Mouse (Mus musculus): Measurements from ENCODE around the gene Fam189a1.

Gene Fam189a1

GRCm38 (mm10) chr7:65104207-65105096, 51.9 kb downstream of the Fam189a1 start:
- DNase-seq = no peak

- no peak for DNase-seq
Observed at GRCm38 (mm10) chr7:65101661-65102060, 54.7 kb downstream of the Fam189a1 start.

DNA sequence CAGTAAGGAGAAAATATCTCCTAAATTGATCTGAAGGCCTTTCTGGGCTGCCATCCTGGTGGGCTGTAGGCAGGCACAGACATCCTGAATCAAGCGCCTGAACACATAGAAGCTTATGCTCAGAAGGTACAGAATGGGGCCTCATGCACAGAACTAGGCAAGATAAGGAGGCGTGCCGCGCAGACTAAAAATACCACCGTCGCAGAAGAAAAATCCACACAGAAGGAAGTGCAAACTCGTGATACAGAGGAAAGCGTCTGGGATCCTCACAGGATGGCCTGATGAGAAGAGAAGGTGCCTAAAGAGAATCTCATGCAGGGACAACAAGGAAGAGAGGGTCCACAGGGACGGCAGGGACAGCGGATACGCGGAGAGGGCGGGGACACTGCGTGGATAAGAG, 58.7 kb downstream of the Fam189a1 start:
- no peak for DNase-seq

GRCm38 (mm10) chr7:65095631-65096107, 60.7 kb downstream of the Fam189a1 start:
- DNase-seq = no peak

DNA sequence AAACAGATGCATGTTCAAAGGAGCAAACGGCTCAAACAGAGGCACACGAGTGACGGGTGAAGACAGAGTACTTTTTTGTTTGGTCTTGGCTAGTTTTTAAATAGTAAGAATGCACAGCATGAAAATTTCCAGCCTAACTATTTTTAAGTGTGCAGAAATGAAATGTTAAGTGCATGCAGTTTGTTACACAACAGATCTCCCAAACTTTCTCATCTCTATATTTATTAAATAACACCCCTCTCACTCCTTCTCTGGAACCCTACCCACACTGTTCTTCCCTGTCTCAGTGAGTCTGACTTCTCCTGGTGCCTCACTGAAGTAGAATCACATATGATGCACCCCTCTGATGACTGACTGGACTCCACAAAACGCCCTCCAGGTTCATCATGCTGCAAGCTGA, 63.1 kb downstream of the Fam189a1 start:
- DNase-seq = no peak

GRCm38 (mm10) chr7:65091486-65091885, 64.9 kb downstream of the Fam189a1 start:
- no peak for DNase-seq

GRCm38 (mm10) chr7:65085972-65086371, 70.4 kb downstream of the Fam189a1 start:
- DNase-seq = no peak

- no peak for DNase-seq
Observed at GRCm38 (mm10) chr7:65082778-65083091, 73.6 kb downstream of the Fam189a1 start.

GRCm38 (mm10) chr7:65081979-65082777, 74.2 kb downstream of the Fam189a1 start:
- DNase-seq = no peak

DNA sequence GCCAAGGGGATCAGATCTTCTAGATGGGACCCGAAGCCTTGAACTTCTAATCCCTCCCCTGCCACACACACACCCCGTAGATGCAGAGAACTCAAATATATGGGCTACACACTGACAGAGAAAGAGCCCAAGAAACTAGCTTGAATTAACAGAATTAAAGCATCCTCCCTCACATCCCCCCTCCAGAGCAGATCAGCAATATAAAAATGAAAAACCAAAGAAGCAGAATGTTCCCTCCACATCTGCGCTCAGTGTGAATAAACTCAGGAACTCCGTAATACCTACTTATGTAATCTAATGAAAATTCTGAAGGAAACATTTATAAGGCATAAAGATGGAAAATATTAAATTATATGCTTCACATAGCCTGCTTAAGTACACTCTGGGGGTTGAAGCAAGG, 80.2 kb downstream of the Fam189a1 start:
- DNase-seq = no peak

- no peak for DNase-seq
Observed at GRCm38 (mm10) chr7:65074194-65074593, 82.2 kb downstream of the Fam189a1 start.

DNA sequence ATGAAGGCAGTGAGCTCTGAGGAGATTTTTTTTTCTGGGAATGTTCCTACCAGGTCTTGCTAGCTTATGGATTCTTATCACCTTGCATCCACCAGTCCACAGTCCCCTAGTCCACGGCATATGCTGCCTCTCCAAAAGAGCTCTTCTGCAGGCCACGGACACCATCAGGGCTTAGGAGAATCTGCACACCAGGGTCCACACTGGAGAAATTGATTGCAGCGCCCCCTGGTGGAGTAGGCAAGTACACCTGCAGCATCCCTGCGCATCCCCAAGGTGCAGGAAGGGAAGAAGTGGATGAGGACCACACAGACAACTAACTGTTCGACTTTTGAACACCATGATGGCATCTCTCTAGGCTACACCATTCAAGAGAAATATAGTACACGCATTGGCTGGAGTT, 82.8 kb downstream of the Fam189a1 start:
- peak; percentile 9 for DNase-seq

- DNase-seq = no peak
Observed at GRCm38 (mm10) chr7:65066211-65066610, 90.2 kb downstream of the Fam189a1 start.

GRCm38 (mm10) chr7:65065457-65065856, 90.9 kb downstream of the Fam189a1 start:
- DNase-seq = no peak

DNA sequence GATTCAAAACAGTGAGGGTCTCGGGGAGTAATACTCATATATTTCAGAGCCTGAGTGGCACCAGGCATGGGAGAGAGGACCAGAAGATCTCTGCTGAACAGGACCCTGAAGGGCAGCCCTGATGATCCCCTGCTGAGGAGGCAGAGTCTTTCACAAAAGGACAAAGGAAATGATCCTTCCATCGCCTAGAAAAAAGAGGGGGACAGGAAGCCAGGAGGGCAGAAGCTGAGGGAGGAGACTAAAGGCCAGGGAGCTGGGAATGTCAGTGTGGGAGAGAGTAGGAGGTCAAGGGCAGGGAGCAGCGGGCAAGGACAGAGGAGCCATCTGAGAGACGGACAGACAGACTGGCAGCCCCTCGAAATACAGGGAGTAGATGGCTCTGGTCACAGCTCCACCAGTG, 91.7 kb downstream of the Fam189a1 start:
- no peak for DNase-seq

- no peak for DNase-seq
Observed at GRCm38 (mm10) chr7:65064096-65064495, 92.3 kb downstream of the Fam189a1 start.

DNA sequence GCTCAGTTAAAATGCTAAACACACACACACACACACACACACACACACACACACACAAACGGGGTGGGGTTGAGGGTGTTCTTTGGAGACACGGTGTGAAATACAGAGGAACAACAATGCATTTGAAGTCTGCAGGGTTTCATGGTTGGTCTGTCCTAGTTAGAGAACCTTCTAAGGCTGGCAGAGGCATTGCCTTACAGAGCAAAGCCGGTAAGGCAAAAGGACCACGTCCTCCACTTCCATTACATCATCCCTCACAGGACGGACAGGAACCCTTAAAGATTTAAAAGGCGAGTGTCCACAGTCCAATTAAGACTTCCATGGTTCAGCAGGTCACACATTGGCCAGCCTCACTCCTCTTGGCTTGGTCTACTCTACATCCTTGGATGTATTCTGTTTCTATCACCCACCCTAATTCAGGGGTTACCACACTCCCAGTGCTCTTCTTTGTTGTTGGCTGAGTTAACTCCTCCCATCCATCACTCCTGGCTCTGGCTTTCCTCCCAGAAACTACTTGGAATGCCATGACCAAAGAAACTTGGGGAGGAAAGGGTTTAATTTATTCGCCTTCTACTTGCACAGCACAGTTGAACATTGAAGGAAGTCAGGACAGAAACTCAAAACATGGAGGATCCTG, 96.1 kb downstream of the Fam189a1 start:
- DNase-seq = no peak

- DNase-seq = no peak
Observed at GRCm38 (mm10) chr7:65056864-65057263, 99.5 kb downstream of the Fam189a1 start.

DNA sequence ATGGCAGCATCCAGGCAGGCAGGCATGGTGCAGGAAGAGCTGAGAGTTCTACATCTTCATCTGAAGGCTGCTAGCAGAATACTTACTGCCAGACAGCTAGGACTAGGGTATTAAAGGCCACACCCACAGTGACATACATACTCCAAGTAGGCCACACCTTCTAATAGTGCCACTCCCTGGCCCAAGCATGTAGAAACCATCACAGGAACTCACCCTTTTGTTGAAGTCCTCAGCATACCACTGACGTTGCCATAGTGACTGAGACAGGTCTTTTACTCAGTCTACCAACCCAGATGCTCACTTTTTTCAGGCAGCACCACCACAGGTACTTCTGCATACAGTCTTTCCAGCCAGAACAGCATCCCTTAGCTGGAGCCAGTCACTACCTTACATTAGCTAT, 104.4 kb downstream of the Fam189a1 start:
- DNase-seq = no peak

DNA sequence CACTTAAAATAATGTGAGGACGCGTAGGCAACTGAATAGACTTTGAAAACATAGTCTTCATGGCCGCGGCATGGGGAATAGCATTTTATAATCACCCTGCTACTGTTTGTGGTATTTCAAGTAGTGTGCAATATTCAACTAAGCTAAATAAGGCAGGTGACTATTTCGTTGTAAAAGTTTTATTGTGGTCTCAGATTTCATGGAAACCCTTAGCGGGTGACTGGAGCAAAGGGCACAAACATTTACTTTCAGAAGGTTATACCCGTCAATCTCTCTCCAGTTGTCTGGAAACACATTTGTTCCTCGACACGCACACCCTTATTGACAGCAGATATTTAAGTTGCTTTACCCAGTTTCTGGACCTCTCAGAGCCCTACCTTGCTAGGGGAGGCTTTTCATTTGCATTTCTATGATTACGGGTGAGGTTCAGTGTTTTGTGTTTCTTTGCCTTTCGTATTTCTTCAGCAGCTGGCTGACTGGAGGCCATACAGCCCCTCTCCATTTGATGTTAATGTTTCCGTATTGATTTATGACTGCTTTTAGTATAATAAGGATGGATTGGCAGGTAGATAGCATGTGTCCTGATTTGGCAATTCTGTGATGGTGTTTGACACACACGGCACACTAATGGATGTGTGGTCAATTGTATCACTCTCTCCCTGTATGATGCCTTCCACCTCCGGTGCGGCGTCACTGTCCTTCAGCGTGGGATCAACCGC, 107.0 kb downstream of the Fam189a1 start:
- no peak for DNase-seq

GRCm38 (mm10) chr7:65047700-65048099, 108.7 kb downstream of the Fam189a1 start:
- DNase-seq = no peak

DNA sequence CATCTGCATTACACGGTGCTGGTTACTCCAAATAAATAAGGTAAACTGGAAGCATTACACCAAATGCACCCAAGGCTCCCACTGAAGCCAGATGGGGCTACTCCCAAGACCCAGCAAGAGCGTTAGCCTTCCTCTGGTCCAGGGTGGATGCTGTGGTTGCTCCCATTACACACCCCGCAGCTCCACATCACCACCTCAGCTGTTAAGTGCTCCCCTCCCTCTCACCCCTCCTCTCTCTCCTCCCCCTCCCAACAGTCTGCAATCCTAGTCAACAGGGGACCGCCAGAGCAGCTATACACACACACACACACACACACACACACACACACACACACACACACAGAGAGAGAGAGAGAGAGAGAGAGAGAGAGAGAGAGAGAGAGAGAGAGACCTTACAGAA, 109.7 kb downstream of the Fam189a1 start:
- DNase-seq = no peak

GRCm38 (mm10) chr7:65044280-65044679, 112.1 kb downstream of the Fam189a1 start:
- DNase-seq = no peak
